Mouse (Mus musculus) urinary bladder, postnatal 14 days (tissue): Measurements from ENCODE around the gene Hoxa11.

Experiments used
- DNase-seq: peaks from one replicate; pipeline ENCODE4 v3.0.0; 2021; ENCODE audit warnings: low spot score

Hoxa11 gene

DNA sequence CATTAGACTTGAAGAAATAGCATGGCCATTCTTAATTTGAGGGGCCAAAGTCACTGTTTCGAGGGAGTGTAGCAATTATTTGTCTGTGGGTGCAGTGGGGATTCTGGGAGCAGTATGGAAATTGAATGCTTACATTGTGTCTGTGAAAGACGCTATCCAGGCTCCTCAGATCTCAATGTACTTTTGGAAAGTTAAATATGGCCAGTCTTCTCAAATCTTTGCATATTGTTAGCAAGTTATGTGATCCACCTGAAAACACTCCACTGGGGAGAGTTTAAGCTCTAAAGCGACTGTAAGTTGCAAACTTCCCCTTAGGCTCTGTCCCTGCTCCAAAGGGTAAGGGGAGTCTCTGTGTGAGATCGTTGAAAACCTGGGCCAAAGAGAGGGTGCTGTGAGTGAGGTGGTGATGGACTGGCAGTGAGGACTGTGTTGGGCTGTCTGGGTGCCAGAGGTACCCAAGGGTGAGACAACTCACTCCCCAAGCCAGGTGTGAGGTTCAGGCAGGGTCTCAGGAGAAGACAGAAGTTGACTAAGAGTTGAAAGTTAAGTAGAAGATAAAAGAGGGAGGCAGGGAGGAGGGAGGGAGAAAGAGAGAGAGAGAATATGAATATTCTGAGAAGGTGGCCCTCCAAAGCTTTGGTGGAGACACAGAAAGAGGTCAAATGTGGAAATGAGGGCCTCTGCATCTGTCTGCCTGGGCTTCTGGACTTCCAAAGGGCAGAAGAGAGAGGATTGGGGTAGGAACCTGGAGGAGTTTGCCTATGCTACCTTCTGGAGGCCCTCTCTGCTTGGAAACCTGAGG, 38.5 kb downstream of the Hoxa11 start:
- no peak for DNase-seq

DNA sequence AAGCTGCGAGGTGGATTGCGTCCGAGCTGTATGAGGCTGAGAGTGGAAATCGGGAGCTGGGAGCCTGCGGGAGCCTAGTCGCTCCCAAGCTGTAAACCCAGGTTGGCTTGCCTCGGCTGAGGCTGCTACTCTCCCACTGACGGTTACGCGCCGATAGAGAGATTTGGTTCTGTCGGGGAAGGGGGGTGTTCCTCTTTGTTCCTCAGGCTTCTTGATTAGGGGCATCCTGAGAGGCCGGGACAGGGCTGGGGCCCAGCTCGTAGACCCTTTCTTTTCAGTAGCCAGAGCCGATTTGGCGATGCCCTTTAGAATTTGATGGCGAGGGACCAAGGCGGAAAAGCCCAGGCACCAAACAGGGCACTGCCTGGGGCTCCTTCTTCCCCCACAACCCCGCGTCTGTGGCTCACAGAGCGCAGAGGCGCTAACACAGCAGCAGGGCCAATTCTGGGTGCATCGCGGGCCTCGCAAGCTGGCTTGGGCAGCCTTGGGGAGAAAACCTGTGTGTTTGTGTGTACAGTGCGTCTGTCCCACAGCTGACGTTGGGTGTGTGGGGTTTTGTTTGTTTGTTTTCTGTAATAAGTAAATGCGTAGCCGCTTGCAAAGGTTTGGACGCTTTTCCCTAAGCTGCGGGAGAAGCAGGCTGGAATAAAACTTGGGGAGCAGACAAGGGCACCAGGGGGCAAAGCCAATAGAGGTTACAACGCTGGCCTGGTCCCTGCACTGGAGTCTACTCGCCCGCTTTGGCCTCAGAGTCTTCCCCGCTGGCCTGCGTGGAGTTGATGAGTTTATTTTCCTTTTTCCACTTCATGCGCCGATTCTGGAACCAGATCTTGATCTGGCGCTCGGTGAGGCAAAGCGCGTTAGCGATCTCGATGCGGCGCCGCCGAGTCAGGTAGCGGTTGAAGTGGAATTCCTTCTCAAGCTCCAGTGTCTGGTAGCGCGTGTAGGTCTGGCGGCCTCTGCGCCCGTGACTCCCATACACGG, 39.7 kb downstream of the Hoxa11 start:
- no peak for DNase-seq

GRCm38 (mm10) chr6:52205221-52205620, 40.4 kb downstream of the Hoxa11 start:
- no peak for DNase-seq

DNA sequence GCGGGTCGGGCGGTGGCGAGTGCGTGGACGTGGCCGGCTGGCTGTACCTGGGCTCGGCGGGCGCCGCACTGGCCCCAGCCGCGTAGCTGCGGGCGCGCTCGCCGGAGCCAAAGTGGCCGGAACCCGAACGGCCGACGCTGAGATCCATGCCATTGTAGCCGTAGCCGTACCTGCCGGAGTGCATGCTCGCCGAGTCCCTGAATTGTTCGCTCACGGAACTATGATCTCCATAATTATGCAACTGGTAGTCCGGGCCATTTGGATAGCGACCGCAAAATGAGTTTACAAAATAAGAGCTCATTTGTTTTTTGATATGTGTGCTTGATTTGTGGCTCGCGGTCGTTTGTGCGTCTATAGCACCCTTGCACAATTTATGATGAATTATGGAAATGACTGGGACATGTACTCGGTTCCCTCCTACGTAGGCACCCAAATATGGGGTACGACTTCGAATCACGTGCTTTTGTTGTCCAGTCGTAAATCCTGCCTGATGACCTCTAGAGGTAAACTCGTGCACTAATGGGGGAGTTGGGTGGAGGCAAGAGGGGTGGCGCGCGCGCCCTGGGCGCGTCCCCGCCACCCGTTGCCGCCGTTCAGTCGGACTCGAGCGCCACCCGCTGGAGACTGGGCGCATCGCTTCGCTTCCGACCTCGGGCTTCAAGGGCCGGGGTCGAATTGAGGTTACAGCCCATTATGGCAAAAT, 41.4 kb downstream of the Hoxa11 start, which contains the start of gene Hoxa5:
Gene Hoxa5, minus strand, starts transcription at position 538 of the 703 bp plus-strand sequence.
- DNase-seq, result peak; percentile 74

DNA sequence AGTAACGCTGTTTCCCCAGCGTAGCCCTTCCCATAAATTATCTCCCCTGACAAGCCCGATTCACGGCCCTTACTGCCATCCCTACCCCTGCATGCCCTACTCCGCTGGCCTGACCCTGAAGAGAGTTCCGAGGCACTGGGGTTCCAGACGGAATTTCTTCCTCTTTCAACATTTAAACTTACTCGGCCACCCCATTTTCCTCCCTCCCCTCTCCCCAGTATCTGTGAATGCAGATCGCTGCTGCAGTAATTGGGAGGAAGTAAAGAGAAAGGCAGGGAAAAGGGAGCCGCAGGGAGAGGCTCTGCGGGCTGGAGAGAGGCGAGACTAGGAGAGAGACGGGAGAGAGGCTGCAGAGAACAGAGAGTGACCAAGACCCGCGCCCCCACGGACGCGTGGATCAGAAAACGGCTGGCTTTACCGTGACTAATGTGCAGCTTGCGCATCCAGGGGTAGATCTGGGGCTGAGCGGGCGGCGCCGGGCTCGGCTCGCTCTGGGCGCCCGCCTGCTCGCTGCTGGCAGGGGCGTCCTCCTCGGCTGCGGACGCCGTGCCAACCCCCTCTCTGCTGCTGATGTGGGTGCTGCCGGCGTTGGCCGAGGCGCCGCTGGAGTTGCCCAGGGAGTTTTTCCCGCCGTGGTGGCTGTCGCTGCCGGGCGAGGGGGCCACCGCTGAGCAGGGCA, 42.1 kb downstream of the Hoxa11 start:
- DNase-seq, result no peak

DNA sequence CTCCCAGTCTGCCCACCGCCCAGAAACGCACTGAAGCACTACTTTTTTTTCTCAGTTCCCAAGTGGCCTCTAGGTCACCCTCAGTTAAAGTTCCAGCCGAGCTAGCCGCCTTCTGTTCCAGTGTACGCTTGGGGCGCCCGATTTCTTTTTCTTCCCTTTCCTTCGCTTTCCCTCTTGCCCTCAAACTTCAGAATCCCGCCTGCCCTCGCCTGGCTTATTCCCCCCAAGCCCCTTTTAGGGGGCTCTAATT, 42.6 kb downstream of the Hoxa11 start:
- no peak for DNase-seq

DNA sequence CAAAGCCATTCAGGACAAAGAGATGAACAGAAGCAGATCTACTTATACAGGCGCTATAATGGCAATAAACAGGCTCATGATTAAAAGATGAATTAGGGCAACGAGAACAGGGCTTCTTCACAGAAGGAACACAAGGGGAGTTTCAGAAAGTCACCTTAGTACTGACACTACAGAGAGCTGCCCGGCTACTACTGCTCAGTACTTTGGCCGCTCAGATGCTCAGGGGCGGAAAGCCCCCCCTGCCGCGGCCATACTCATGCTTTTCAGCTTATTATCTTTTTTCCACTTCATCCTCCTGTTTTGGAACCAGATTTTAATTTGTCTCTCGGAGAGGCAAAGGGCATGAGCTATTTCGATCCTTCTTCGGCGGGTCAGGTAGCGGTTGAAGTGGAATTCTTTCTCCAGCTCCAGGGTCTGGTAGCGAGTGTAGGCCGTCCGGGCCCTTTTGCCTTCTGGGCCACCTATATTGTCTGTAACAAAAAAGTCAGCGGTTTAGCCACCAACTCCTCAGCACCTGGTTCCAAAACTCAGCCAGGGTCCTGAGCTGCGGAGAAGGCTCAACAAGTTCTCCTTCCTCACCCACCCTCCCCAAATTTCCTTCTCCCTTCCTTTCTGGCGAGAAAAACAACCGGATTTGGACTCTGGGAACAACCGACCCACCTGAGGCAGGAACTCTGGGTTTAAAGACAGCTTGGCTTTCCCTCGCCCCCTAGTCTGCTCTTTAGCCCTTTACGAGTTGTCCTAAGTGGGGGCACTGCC, 43.1 kb downstream of the Hoxa11 start:
- DNase-seq, result no peak

DNA sequence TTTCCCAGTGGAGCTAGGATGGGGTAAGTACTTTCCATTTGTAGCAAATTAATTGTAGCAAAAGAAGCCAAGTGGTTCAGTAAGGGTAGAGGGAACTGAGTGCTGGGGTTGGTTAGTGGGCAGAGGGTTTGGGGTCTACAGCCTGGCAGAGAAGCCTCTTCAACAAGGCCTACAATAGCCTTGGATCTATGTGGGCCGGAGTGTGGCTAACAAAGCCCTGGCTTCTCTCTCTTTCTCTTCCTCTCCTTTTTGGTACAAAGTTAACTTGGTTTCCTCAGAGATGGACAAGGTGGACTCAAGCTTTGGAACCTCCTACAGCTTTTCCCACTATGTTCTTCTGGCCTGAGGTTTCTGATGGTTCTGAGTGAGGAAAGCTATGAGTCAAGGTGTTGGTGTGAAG, 44.3 kb downstream of the Hoxa11 start:
- DNase-seq, result no peak

- no peak for DNase-seq
Observed at GRCm38 (mm10) chr6:52200751-52201250, 44.8 kb downstream of the Hoxa11 start.

- no peak for DNase-seq
Observed at GRCm38 (mm10) chr6:52200073-52200750, 45.4 kb downstream of the Hoxa11 start.

- peak; percentile 60 for DNase-seq
Observed at GRCm38 (mm10) chr6:52197271-52197670, 48.3 kb downstream of the Hoxa11 start.

GRCm38 (mm10) chr6:52196811-52197210, 48.8 kb downstream of the Hoxa11 start:
- no peak for DNase-seq

GRCm38 (mm10) chr6:52194690-52195089, 50.9 kb downstream of the Hoxa11 start:
- DNase-seq, result no peak
